Mouse (Mus musculus): ENCODE data around the gene Aqp1. TPM values are rescaled to one million over a fixed set of nuclear protein-coding genes. Genes with fewer than 3 reads are reported as not detected.

The Aqp1 gene
- polyA plus RNA-seq, 1 experiment, result 310 TPM

- Histone ChIP-seq H3K4me1 (ENCODE audit: control insufficient read depth, insufficient read depth, insufficient read length, low read length) (peaks cover 21% of the 10 kb centered on the region), H3K27ac (ENCODE audit: insufficient read depth, low read depth, low read length) (peak overlapping the region; percentile 39), H3K27me3 (ENCODE audit: control insufficient read depth, insufficient read depth, low read length) (no peaks in the 10 kb centered on the region), H3K36me3 (ENCODE audit: control insufficient read depth, insufficient read depth, low read length) (peaks cover 15% of the 10 kb centered on the region), H3K4me3 (ENCODE audit: low read depth, low read length) (peak overlapping the region; percentile 27)
- TF ChIP-seq POLR2A (IDR thresholded peaks at IDR 0.05; ENCODE audit: low read depth, low read length), result no peak
- TF ChIP-seq CTCF (IDR thresholded peaks at IDR 0.05; ENCODE audit: extremely low read depth, insufficient read length, insufficient replicate concordance, low read depth, low read length), result no peak
- WGBS, result 22% methylated on average over 9 of the region's 9 CpGs
Observed at GRCm38 (mm10) chr6:55342328-55342727, 6.1 kb downstream of the Aqp1 start.

- H3K4me3 ChIP-seq (ENCODE audit: low read depth, low read length), result no peak overlapping the region
- TF ChIP-seq CTCF (IDR thresholded peaks at IDR 0.05; ENCODE audit: extremely low read depth, insufficient read length, insufficient replicate concordance, low read depth, low read length), result no peak
- 88% methylated on average over 10 of the region's 10 CpGs for WGBS
Observed at GRCm38 (mm10) chr6:55343446-55343845, 7.2 kb downstream of the Aqp1 start.

GRCm38 (mm10) chr6:55344291-55345016 is 8.2 kb downstream of the Aqp1 start:
- Histone ChIP-seq H3K4me1 (ENCODE audit: control insufficient read depth, insufficient read depth, insufficient read length, low read length) (peaks cover 14% of the 10 kb centered on the region), H3K36me3 (ENCODE audit: control insufficient read depth, insufficient read depth, low read length) (peaks cover 18% of the 10 kb centered on the region), H3K27me3 (ENCODE audit: control insufficient read depth, insufficient read depth, low read length) (no peaks in the 10 kb centered on the region), H3K27ac (ENCODE audit: insufficient read depth, low read depth, low read length) (no peak overlapping the region), H3K4me3 (ENCODE audit: low read depth, low read length) (no peak overlapping the region)
- WGBS, result 72% methylated on average over 9 of the region's 9 CpGs
- TF ChIP-seq POLR2A (IDR thresholded peaks at IDR 0.05; ENCODE audit: low read depth, low read length), result no peak
- no peak for TF ChIP-seq CTCF (IDR thresholded peaks at IDR 0.05; ENCODE audit: extremely low read depth, insufficient read length, insufficient replicate concordance, low read depth, low read length)

More at GRCm38 (mm10) chr6:55343446-55343845, 7.2 kb downstream of the Aqp1 start:
- H3K27me3 ChIP-seq (ENCODE audit: control insufficient read depth, insufficient read depth, low read length), result no peaks in the 10 kb centered on the region
- no peak overlapping the region for H3K27ac ChIP-seq (ENCODE audit: insufficient read depth, low read depth, low read length)
- peaks cover 18% of the 10 kb centered on the region for H3K4me1 ChIP-seq (ENCODE audit: control insufficient read depth, insufficient read depth, insufficient read length, low read length)
- peaks cover 18% of the 10 kb centered on the region for H3K36me3 ChIP-seq (ENCODE audit: control insufficient read depth, insufficient read depth, low read length)

GRCm38 (mm10) chr6:55345264-55345663 is 9.0 kb downstream of the Aqp1 start:
- Histone ChIP-seq H3K4me1 (ENCODE audit: control insufficient read depth, insufficient read depth, insufficient read length, low read length) (peaks cover 17% of the 10 kb centered on the region), H3K27ac (ENCODE audit: insufficient read depth, low read depth, low read length) (no peak overlapping the region), H3K36me3 (ENCODE audit: control insufficient read depth, insufficient read depth, low read length) (peaks cover 18% of the 10 kb centered on the region), H3K4me3 (ENCODE audit: low read depth, low read length) (no peak overlapping the region), H3K27me3 (ENCODE audit: control insufficient read depth, insufficient read depth, low read length) (no peaks in the 10 kb centered on the region)
- 74% methylated on average over 10 of the region's 10 CpGs for WGBS
- no peak for TF ChIP-seq CTCF (IDR thresholded peaks at IDR 0.05; ENCODE audit: extremely low read depth, insufficient read length, insufficient replicate concordance, low read depth, low read length)
- no peak for TF ChIP-seq POLR2A (IDR thresholded peaks at IDR 0.05; ENCODE audit: low read depth, low read length)

GRCm38 (mm10) chr6:55346491-55346890 is 10.3 kb downstream of the Aqp1 start:
- Histone ChIP-seq H3K27ac (ENCODE audit: insufficient read depth, low read depth, low read length) (no peak overlapping the region), H3K4me1 (ENCODE audit: control insufficient read depth, insufficient read depth, insufficient read length, low read length) (peaks cover 24% of the 10 kb centered on the region), H3K36me3 (ENCODE audit: control insufficient read depth, insufficient read depth, low read length) (peaks cover 18% of the 10 kb centered on the region; the same call in 1 of the 2 replicates), H3K27me3 (ENCODE audit: control insufficient read depth, insufficient read depth, low read length) (no peaks in the 10 kb centered on the region), H3K4me3 (ENCODE audit: low read depth, low read length) (no peak overlapping the region)
- 70% methylated on average over 7 of the region's 7 CpGs for WGBS
- TF ChIP-seq POLR2A (IDR thresholded peaks at IDR 0.05; ENCODE audit: low read depth, low read length), result no peak
- TF ChIP-seq CTCF (IDR thresholded peaks at IDR 0.05; ENCODE audit: extremely low read depth, insufficient read length, insufficient replicate concordance, low read depth, low read length), result no peak

- no peaks in the 10 kb centered on the region for H3K27me3 ChIP-seq (ENCODE audit: control insufficient read depth, insufficient read depth, low read length)
- 93% methylated on average over 5 of the region's 5 CpGs for WGBS
- TF ChIP-seq CTCF (IDR thresholded peaks at IDR 0.05; ENCODE audit: extremely low read depth, insufficient read length, insufficient replicate concordance, low read depth, low read length) (no peak), POLR2A (IDR thresholded peaks at IDR 0.05; ENCODE audit: low read depth, low read length) (no peak)
- H3K4me1 ChIP-seq (ENCODE audit: control insufficient read depth, insufficient read depth, insufficient read length, low read length), result peaks cover 17% of the 10 kb centered on the region; the same call in 1 of the 2 replicates
- H3K36me3 ChIP-seq (ENCODE audit: control insufficient read depth, insufficient read depth, low read length), result peaks cover 18% of the 10 kb centered on the region; the same call in 1 of the 2 replicates
- H3K27ac ChIP-seq (ENCODE audit: insufficient read depth, low read depth, low read length), result no peak overlapping the region
- H3K4me3 ChIP-seq (ENCODE audit: low read depth, low read length), result no peak overlapping the region
Observed at GRCm38 (mm10) chr6:55347711-55348571, 11.7 kb downstream of the Aqp1 start.

- TF ChIP-seq CTCF (IDR thresholded peaks at IDR 0.05; ENCODE audit: extremely low read depth, insufficient read length, insufficient replicate concordance, low read depth, low read length) (no peak), POLR2A (IDR thresholded peaks at IDR 0.05; ENCODE audit: low read depth, low read length) (no peak)
- H3K4me1 ChIP-seq (ENCODE audit: control insufficient read depth, insufficient read depth, insufficient read length, low read length), result peaks cover 17% of the 10 kb centered on the region; the same call in 1 of the 2 replicates
- H3K27ac ChIP-seq (ENCODE audit: insufficient read depth, low read depth, low read length), result 0 out of 2 replicates have a peak overlapping the region, but pooled peaks have one; percentile 6
- peaks cover 18% of the 10 kb centered on the region; the same call in 1 of the 2 replicates for H3K36me3 ChIP-seq (ENCODE audit: control insufficient read depth, insufficient read depth, low read length)
- WGBS, result 66% methylated on average over 4 of the region's 4 CpGs
- H3K27me3 ChIP-seq (ENCODE audit: control insufficient read depth, insufficient read depth, low read length), result no peaks in the 10 kb centered on the region
- no peak overlapping the region for H3K4me3 ChIP-seq (ENCODE audit: low read depth, low read length)
Observed at GRCm38 (mm10) chr6:55349231-55349630, 13.0 kb downstream of the Aqp1 start.
